ENCODE assay signal across 14 mouse cellular contexts in genomic region chr16:33733864-33734263, GRCm38 (mm10). TPM values are rescaled to one million over a fixed set of nuclear protein-coding genes. Genes with fewer than 3 reads are reported as not detected.
A peak's percentile ranks its signal among the peaks of the same experiment; 100 is the strongest.
DNase-seq lines count a peak whose midpoint lies in the region; ATAC-seq and TF ChIP-seq lines count a peak whose summit lies in the region.
"Had no signal": no experiment of that assay in that cellular context is flagged by ENCODE, and none has a peak within 500 bp of the region (broad histone marks: within the 10 kb centered on the region; RNA-seq: fewer than 3 reads in every experiment).

No protein-coding gene starts in this region.

- WGBS in forebrain, postnatal 0 days, result 80% methylated on average over 6 of the region's 6 CpGs
- WGBS in olfactory bulb, adult 2 months, result 92% methylated on average over 6 of the region's 6 CpGs
- 68% methylated on average over 6 of the region's 6 CpGs for WGBS in lung, adult 2 months
- 90% methylated on average over 6 of the region's 6 CpGs for WGBS in kidney, embryonic 15.5 days

- ATAC-seq in forebrain, postnatal 0 days, result no peak
- ATAC-seq in kidney, embryonic 15.5 days (replicated peaks; ENCODE audit: low FRiP score), result no peak

- H3K4me2 ChIP-seq in forebrain, postnatal 0 days (ENCODE audit: low read depth), result no peak overlapping the region
- no peak overlapping the region for H3K4me2 ChIP-seq in kidney, embryonic 15.5 days
- H3K4me2 ChIP-seq: liver, embryonic 15.5 days had no signal

- TF ChIP-seq POLR2A in olfactory bulb, adult 2 months (IDR thresholded peaks at IDR 0.05; ENCODE audit: insufficient read depth, low read depth, low read length), result no peak
- no peak for TF ChIP-seq POLR2A in lung, adult 2 months (IDR thresholded peaks at IDR 0.05; ENCODE audit: borderline replicate concordance, extremely low read depth, low read depth, low read length)

- peaks cover 18% of the 10 kb centered on the region; the same call in 1 of the 2 replicates for H3K4me1 ChIP-seq in forebrain, postnatal 0 days (ENCODE audit: insufficient read depth)
- peaks cover 14% of the 10 kb centered on the region for H3K4me1 ChIP-seq in olfactory bulb, adult 2 months (ENCODE audit: control insufficient read depth, insufficient read depth, low read length)
- H3K4me1 ChIP-seq in lung, adult 2 months (ENCODE audit: control insufficient read depth, insufficient read depth, low read length), result no peaks in the 10 kb centered on the region
- H3K4me1 ChIP-seq in kidney, embryonic 15.5 days, result peaks cover 18% of the 10 kb centered on the region

- peak; percentile 57 for DNase-seq in cerebellum, adult 11-12 months
- DNase-seq in cerebellum, adult 11 months, result no peak
- DNase-seq in retina, embryonic 14.5 days (ENCODE audit: low spot score), result peak; percentile 21
- DNase-seq in retina, postnatal 1 day, result no peak
- DNase-seq in forebrain, postnatal 0 days, result no peak
- DNase-seq in lung, adult 2 months, result no peak
- DNase-seq: gastrocnemius, postnatal 36 days; heart, postnatal 4 days; kidney, postnatal 36 days had no signal

- TF ChIP-seq CTCF in forebrain, postnatal 0 days (IDR thresholded peaks at IDR 0.05; ENCODE audit: low read depth), result no peak
- no peak for TF ChIP-seq CTCF in olfactory bulb, adult 2 months (IDR thresholded peaks at IDR 0.05; ENCODE audit: insufficient read depth, low read depth, low read length)
- TF ChIP-seq CTCF in lung, adult 2 months (IDR thresholded peaks at IDR 0.05; ENCODE audit: insufficient read depth, low read length), result no peak

- H3K27ac ChIP-seq in forebrain, postnatal 0 days (ENCODE audit: low read depth, low read length), result peak overlapping the region; percentile 79
- peak overlapping the region; percentile 78; the same call in 1 of the 2 replicates for H3K27ac ChIP-seq in olfactory bulb, adult 2 months (ENCODE audit: insufficient read depth, low read depth, low read length)
- no peak overlapping the region for H3K27ac ChIP-seq in kidney, embryonic 15.5 days
- H3K27ac ChIP-seq: liver, embryonic 15.5 days had no signal

- no peaks in the 10 kb centered on the region for H3K9me3 ChIP-seq in forebrain, postnatal 0 days (ENCODE audit: low read length)
- H3K9me3 ChIP-seq in kidney, embryonic 15.5 days (replicated peaks), result no peaks in the 10 kb centered on the region
- H3K9me3 ChIP-seq: liver, embryonic 15.5 days; megakaryocyte, embryonic 14.5 days had no signal

- H3K36me3 ChIP-seq in forebrain, postnatal 0 days (ENCODE audit: insufficient read depth), result no peaks in the 10 kb centered on the region
- H3K36me3 ChIP-seq in kidney, embryonic 15.5 days, result peaks cover 26% of the 10 kb centered on the region

- H3K9ac ChIP-seq in forebrain, postnatal 0 days, result no peak overlapping the region
- no peak overlapping the region for H3K9ac ChIP-seq in kidney, embryonic 15.5 days
- H3K9ac ChIP-seq: liver, embryonic 15.5 days had no signal

- no peak overlapping the region for H3K4me3 ChIP-seq in forebrain, postnatal 0 days (ENCODE audit: low read depth, low read length)
- H3K4me3 ChIP-seq in olfactory bulb, adult 2 months (ENCODE audit: insufficient read depth, low read depth, low read length), result no peak overlapping the region
- H3K4me3 ChIP-seq in lung, adult 2 months (replicated peaks; ENCODE audit: extremely low read depth, low read depth, low read length), result no peak overlapping the region
- no peak overlapping the region for H3K4me3 ChIP-seq in kidney, embryonic 15.5 days (replicated peaks)
- H3K4me3 ChIP-seq: liver, embryonic 15.5 days; megakaryocyte, embryonic 14.5 days had no signal

- no peaks in the 10 kb centered on the region for H3K27me3 ChIP-seq in forebrain, postnatal 0 days (ENCODE audit: insufficient read depth, low read length)
- H3K27me3 ChIP-seq in kidney, embryonic 15.5 days, result no peaks in the 10 kb centered on the region
- H3K27me3 ChIP-seq: liver, embryonic 15.5 days had no signal

RNA-seq across cellular contexts. Expression of gene Heg1, which starts 49.7 kb away (rescaled TPM):
- 16.2 and 19.9 TPM in 2 replicates for total RNA-seq in forebrain, postnatal 0 days (2014; rRNA removed)
- 6.2 and 8.0 TPM in 2 replicates for polyA plus RNA-seq in forebrain, postnatal 0 days (2015; fragmentation: Nextera tagmentation; extraction: Ambion mirVana)
- not detected in 2 replicates for polyA plus RNA-seq in olfactory bulb, adult 2 months (2012; ENCODE audit: insufficient read depth, insufficient read length, low replicate concordance, missing spikeins)
- 150 and 153 TPM in 2 replicates for polyA plus RNA-seq in lung, adult 2 months (2012; rRNA removed)
- polyA plus RNA-seq in kidney, embryonic 15.5 days (2015; fragmentation: Nextera tagmentation; extraction: Ambion mirVana), result 18.4 and 19.9 TPM in 2 replicates

RNA-seq across cellular contexts. Expression of gene Muc13, which starts 60.0 kb away (rescaled TPM):
- not detected in 2 replicates for total RNA-seq in forebrain, postnatal 0 days (2014; rRNA removed)
- polyA plus RNA-seq in forebrain, postnatal 0 days (2015; fragmentation: Nextera tagmentation; extraction: Ambion mirVana), result not detected in 2 replicates
- polyA plus RNA-seq in olfactory bulb, adult 2 months (2012; ENCODE audit: insufficient read depth, insufficient read length, low replicate concordance, missing spikeins), result not detected in 2 replicates
- polyA plus RNA-seq in lung, adult 2 months (2012; rRNA removed), result 0.25 and 5.1 TPM in 2 replicates
- 0.19 and 1.4 TPM in 2 replicates for polyA plus RNA-seq in kidney, embryonic 15.5 days (2015; fragmentation: Nextera tagmentation; extraction: Ambion mirVana)
- total RNA-seq: gastrocnemius, postnatal 36 days; left cerebral cortex, postnatal 14 days had no signal

Comparison
In these comparisons a context has a peak if more than half of its experiments do, and no peak if none do; other contexts are left out.
1. DNase-seq: peak in cerebellum, adult 11-12 months (single experiment) and retina, embryonic 14.5 days (single experiment); none in cerebellum, adult 11 months (single experiment), retina, postnatal 1 day (single experiment), forebrain, postnatal 0 days (single experiment) and lung, adult 2 months (single experiment).